Mouse (Mus musculus) small intestine, adult 2 months (tissue): Measurements from ENCODE around the gene Aven.

Source experiments
- CTCF ChIP-seq: fragments of 200-500 bp; IDR thresholded peaks from 2 replicates; pipeline ENCODE4 v1.5.1; 2012; ENCODE audit warnings: low read depth, mild to moderate bottlenecking, control low read depth, inconsistent platforms, low read length, moderate library complexity, mixed read lengths; ENCODE audit not compliant: insufficient replicate concordance, insufficient read length; ENCODE audit errors: extremely low read depth
- POLR2A ChIP-seq: fragments of 200-500 bp; IDR thresholded peaks from 2 replicates; pipeline ENCODE4 v1.6.1; 2012; ENCODE audit warnings: low read depth, mild to moderate bottlenecking, control low read depth, inconsistent platforms, low read length, moderate library complexity

DNA sequence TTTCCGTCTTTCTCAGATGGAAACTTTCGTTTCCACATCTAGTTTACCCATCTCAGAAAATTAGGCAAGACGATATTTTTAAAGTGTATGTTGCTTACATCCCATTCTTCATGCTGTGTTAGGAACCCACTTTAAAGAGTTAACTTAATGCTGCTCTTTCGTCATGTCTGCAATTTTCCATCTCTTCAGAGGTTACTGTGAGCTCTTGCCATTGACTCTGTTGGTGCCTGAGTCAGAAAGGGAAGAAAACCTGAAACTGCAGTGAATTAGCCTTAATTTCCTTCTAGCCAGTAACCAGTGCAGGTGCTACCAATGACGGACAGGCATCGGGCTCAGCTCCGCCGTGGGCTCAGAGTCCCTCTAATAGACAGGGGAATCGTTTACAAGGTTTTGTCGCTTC lies 63.8 kb downstream of the Aven start:
- TF ChIP-seq CTCF (no peak), POLR2A (no peak)
